Mouse (Mus musculus): ENCODE data around the gene Ntm.
A peak's percentile ranks its signal among the peaks of the same experiment; 100 is the strongest.

Ntm gene

GRCm38 (mm10) chr9:29962978-29963377, at the start of gene Ntm:
Gene Ntm, minus strand, starts transcription at chr9:29963141.
- no peak for DNase-seq

- no peak for DNase-seq
Measured at GRCm38 (mm10) chr9:30005701-30006100, 42.8 kb upstream of the Ntm start.

- peak; percentile 76 for DNase-seq
Measured at GRCm38 (mm10) chr9:30003612-30004011, 40.7 kb upstream of the Ntm start.

- no peak for DNase-seq
Measured at GRCm38 (mm10) chr9:29981177-29981915, 18.4 kb upstream of the Ntm start.

- DNase-seq: no peak
Measured at GRCm38 (mm10) chr9:29961954-29962867, 730 bp downstream of the Ntm start.

GRCm38 (mm10) chr9:29961512-29961911, 1.4 kb downstream of the Ntm start:
- DNase-seq: no peak

- no peak for DNase-seq
Measured at GRCm38 (mm10) chr9:29960741-29961140, 2.2 kb downstream of the Ntm start.

- no peak for DNase-seq
Measured at GRCm38 (mm10) chr9:29960236-29960635, 2.7 kb downstream of the Ntm start.

GRCm38 (mm10) chr9:29956936-29957335, 6.0 kb downstream of the Ntm start:
- DNase-seq: no peak

GRCm38 (mm10) chr9:29954031-29954430, 8.9 kb downstream of the Ntm start:
- no peak for DNase-seq

- DNase-seq: no peak
Measured at GRCm38 (mm10) chr9:29949041-29949440, 13.9 kb downstream of the Ntm start.

GRCm38 (mm10) chr9:29943209-29944070, 19.5 kb downstream of the Ntm start:
- DNase-seq: no peak

GRCm38 (mm10) chr9:29942183-29942952, 20.6 kb downstream of the Ntm start:
- no peak for DNase-seq

GRCm38 (mm10) chr9:29939517-29940034, 23.4 kb downstream of the Ntm start:
- no peak for DNase-seq

- DNase-seq: no peak
Measured at GRCm38 (mm10) chr9:29928796-29929195, 34.1 kb downstream of the Ntm start.

- no peak for DNase-seq
Measured at GRCm38 (mm10) chr9:29925382-29925781, 37.6 kb downstream of the Ntm start.

GRCm38 (mm10) chr9:29898406-29899054, 64.4 kb downstream of the Ntm start:
- no peak for DNase-seq

GRCm38 (mm10) chr9:29897448-29897847, 65.5 kb downstream of the Ntm start:
- DNase-seq: no peak

- DNase-seq: no peak
Measured at GRCm38 (mm10) chr9:29892792-29893191, 70.1 kb downstream of the Ntm start.

GRCm38 (mm10) chr9:29888712-29889111, 74.2 kb downstream of the Ntm start:
- no peak for DNase-seq

- no peak for DNase-seq
Measured at GRCm38 (mm10) chr9:29887924-29888323, 75.0 kb downstream of the Ntm start.

Measured in lung, postnatal 14 days (tissue).